Mouse (Mus musculus) heart, adult 10 weeks (tissue): ENCODE measurements around the gene Gm21865. TPM values are rescaled to one million over a fixed set of nuclear protein-coding genes. Genes with fewer than 3 reads are reported as not detected.

Experiments used
- polyA plus RNA-seq: library from polyadenylated mRNA; stranded (reverse); fragments of 350-450 nt; fragmentation: Illumina TruSeq; extraction: RNeasy Lipid Tissue Mini Kit (QIAGEN cat#74804); gene quantifications from one replicate; pipeline ENCODE4 v1.2.3, GENCODE M21; 2014; ENCODE audit warnings: low read depth, low replicate concordance

The Gm21865 gene
- not detected for polyA plus RNA-seq

DNA sequence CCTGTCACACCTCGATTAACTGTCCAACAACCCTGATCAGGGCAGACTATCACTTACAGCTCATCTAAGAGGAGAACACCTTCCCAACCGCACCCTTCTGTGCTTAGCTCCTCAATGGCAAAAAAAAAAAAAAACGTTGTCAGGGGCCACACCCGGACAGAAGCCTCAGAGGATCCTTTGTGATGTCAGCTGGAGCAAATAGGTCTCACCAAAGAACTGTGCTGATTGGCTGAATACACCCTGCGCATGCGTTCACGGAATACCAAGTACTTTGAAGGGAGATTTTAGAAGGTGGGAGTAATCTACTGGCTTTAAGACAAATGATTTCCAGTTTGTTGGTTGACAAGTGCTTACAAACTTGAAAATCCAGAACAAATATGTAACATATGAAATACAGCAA, at the start of gene Gm21865:
Gene Gm21865, minus strand, starts transcription at position 101 of the 400 bp plus-strand sequence.

Other genes starting within 250 kb of the Gm21865 start
- not detected for gene Gm21882, start 64.6 kb upstream of the Gm21865 start, polyA plus RNA-seq